ENCODE assay signal across 34 mouse cellular contexts in the genomic region with DNA sequence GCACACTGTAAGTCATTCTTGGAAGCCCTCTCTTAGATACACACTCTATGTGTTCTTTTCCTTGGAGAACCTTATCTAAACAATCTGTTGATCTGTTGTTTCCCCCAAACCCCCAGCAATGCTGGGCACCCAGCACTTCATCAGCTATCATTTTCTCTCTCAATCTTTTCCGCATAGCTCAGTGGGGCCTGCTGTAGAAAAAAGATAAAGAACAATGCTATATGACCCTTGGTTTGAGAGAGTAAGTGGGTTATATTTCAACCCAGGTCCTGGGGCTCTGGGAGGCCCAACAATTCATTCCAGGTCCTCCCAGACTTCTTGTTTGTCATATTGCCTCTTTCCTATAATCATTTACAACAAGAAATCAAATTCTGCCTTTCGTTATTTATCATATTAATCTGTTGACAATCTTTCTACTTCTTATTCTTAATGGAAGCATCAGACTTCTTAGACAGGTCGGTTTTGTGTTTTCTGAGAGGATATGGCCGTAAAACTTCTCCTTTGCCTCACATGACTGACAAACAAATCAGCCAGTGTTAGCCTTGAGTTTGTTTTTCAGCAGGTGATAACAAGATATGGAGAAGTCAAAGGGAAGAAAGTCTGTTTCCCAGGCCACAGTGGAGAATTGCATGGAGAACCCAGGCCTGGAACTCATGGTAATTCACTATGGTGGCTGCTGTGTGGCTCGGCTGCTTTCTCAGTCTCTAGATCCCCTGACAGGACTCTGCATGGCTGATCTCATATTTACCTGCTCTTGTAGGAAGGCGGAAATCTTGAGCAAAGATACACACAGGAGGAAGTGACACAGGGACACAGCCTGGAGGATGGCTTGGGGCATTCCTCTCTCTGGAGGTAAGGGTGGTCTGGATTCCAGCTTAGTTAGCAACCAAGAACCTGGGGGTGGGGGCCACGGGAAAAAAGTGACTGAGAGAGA. TPM values are rescaled to one million over a fixed set of nuclear protein-coding genes. Genes with fewer than 3 reads are reported as not detected.
A peak's percentile ranks its signal among the peaks of the same experiment; 100 is the strongest.
DNase-seq lines count a peak whose midpoint lies in the region; ATAC-seq and TF ChIP-seq lines count a peak whose summit lies in the region.
"Had no signal": no experiment of that assay in that cellular context is flagged by ENCODE, and none has a peak within 500 bp of the region (broad histone marks: within the 10 kb centered on the region; RNA-seq: fewer than 3 reads in every experiment).

No protein-coding gene starts in this region.

- no peak for TF ChIP-seq CTCF in heart, adult 2 months (IDR thresholded peaks at IDR 0.05)
- no peak for TF ChIP-seq CTCF in CH12.LX (conservative IDR thresholded peaks at IDR 0.05 in 1 of 2, IDR thresholded peaks at IDR 0.05 in 1 of 2; ENCODE audit: low read depth in 2 of 2, low read length in 2 of 2)
- no peak for TF ChIP-seq CTCF in left cerebral cortex, adult 2 months (IDR thresholded peaks at IDR 0.05)

- H3K4me2 ChIP-seq in CH12.LX (ENCODE audit: insufficient read depth, low read depth, poor library complexity, severe bottlenecking) = peak overlapping the region; percentile 56
- peak overlapping the region; percentile 22; the same call in 1 of the 2 replicates for H3K4me2 ChIP-seq in intestine, embryonic 14.5 days (ENCODE audit: low read length)
- H3K4me2 ChIP-seq: embryonic facial prominence, embryonic 15.5 days; forebrain, embryonic 12.5 days; heart, embryonic 13.5 days; kidney, embryonic 15.5 days; limb, embryonic 13.5 days; liver, embryonic 11.5 days; midbrain, embryonic 15.5 days; neural tube, embryonic 12.5 days had no signal

- intact Hi-C loops in heart, adult 2 months (cut with DNase I) = no loop called here
- intact Hi-C loops in heart, postnatal 36 days (cut with DNase I) = no loop called here
- intact Hi-C loops in left cerebral cortex, adult 2 months (cut with DNase I) = no loop called here

- no peaks in the 10 kb centered on the region for H3K27me3 ChIP-seq in heart, adult 2 months (ENCODE audit: control insufficient read depth, insufficient read depth, low read length)
- no peaks in the 10 kb centered on the region for H3K27me3 ChIP-seq in CH12.LX (replicated peaks)
- H3K27me3 ChIP-seq in intestine, embryonic 14.5 days (replicated peaks; ENCODE audit: control insufficient read depth, insufficient read depth, low read length) = no peaks in the 10 kb centered on the region
- H3K27me3 ChIP-seq in splenic B cell, adult 2 months (ENCODE audit: control insufficient read depth, insufficient read depth, low read length, poor library complexity, severe bottlenecking) = no peaks in the 10 kb centered on the region
- H3K27me3 ChIP-seq: embryonic facial prominence, embryonic 15.5 days; forebrain, embryonic 12.5 days; heart, embryonic 13.5 days; kidney, embryonic 15.5 days; limb, embryonic 13.5 days; midbrain, embryonic 15.5 days; neural tube, embryonic 12.5 days; Patski had no signal

- peak in 1 of 2 experiments; percentile 10 for DNase-seq in heart, adult 2 months
- DNase-seq in heart, postnatal 36 days = no peak
- DNase-seq in CH12.LX (ENCODE audit: extremely low read depth) = no peak
- DNase-seq in intestine, embryonic 14.5 days (ENCODE audit: low spot score) = peak; percentile 54
- peak; percentile 20 for DNase-seq in splenic B cell, adult 2 months (ENCODE audit: low read depth, low spot score)
- DNase-seq in cerebellum, adult 9-11 months = no peak
- DNase-seq in lung, postnatal 10 days = no peak
- DNase-seq in left cerebral cortex, adult 2 months (ENCODE audit: extremely low spot score in 1 of 2, low spot score in 2 of 2) = no peak
- DNase-seq: adrenal gland, postnatal 10 days; cerebellum, adult 18-20 months; cerebellum, postnatal 25 days; forebrain, postnatal 0 days; kidney, adult 11 months; kidney, postnatal 25 days; right cerebral cortex, postnatal 4 days had no signal

- no peaks in the 10 kb centered on the region; the same call in none of the 2 replicates for H3K4me1 ChIP-seq in heart, adult 2 months (ENCODE audit: control insufficient read depth, insufficient read depth, low read length)
- peaks cover 0 to 6% of the 10 kb centered on the region in 2 experiments; a peak in 2 of 4 replicates for H3K4me1 ChIP-seq in CH12.LX (ENCODE audit: control insufficient read depth in 1 of 2, insufficient read depth in 2 of 2)
- no peaks in the 10 kb centered on the region for H3K4me1 ChIP-seq in intestine, embryonic 14.5 days (replicated peaks; ENCODE audit: control insufficient read depth, insufficient read depth, low read length)
- H3K4me1 ChIP-seq: embryonic facial prominence, embryonic 10.5 days; embryonic facial prominence, embryonic 15.5 days; forebrain, embryonic 12.5 days; heart, embryonic 13.5 days; hindbrain, embryonic 10.5 days; kidney, embryonic 15.5 days; limb, embryonic 13.5 days; midbrain, embryonic 10.5 days; midbrain, embryonic 15.5 days; neural tube, embryonic 12.5 days had no signal

- ATAC-seq in intestine, embryonic 14.5 days (replicated peaks; ENCODE audit: low FRiP score, low TSS enrichment, low read depth) = peak; percentile 66
- ATAC-seq: forebrain, postnatal 0 days; hindbrain, embryonic 16.5 days; lung, postnatal 0 days; midbrain, embryonic 15.5 days; Patski had no signal

- TF ChIP-seq EP300 in heart, adult 2 months (IDR thresholded peaks at IDR 0.05; ENCODE audit: insufficient read depth, low read depth, low read length) = no peak
- no peak for TF ChIP-seq EP300 in CH12.LX (IDR thresholded peaks at IDR 0.05; ENCODE audit: low read length)

- H3K79me2 ChIP-seq in heart, adult 2 months (replicated peaks; ENCODE audit: control insufficient read depth, insufficient read depth, low read length) = no peaks in the 10 kb centered on the region
- H3K79me2 ChIP-seq in CH12.LX (replicated peaks; ENCODE audit: control insufficient read depth, extremely low read depth, insufficient read depth, poor library complexity, severe bottlenecking) = no peaks in the 10 kb centered on the region

- dilution Hi-C loops in CH12.LX (cut with MboI; ENCODE audit: extremely low pct_ligation_motif_present, extremely low pct_unique_long_range_greater_than_20kb, low sequenced_read_pairs) = no loop called here

- no peak for TF ChIP-seq RAD21 in CH12.LX (IDR thresholded peaks at IDR 0.05; ENCODE audit: low read depth, low read length)

- H3K9me3 ChIP-seq in CH12.LX (replicated peaks; ENCODE audit: low read length) = no peaks in the 10 kb centered on the region
- no peaks in the 10 kb centered on the region for H3K9me3 ChIP-seq in intestine, embryonic 14.5 days (ENCODE audit: control insufficient read depth, low read length)
- H3K9me3 ChIP-seq: embryonic facial prominence, embryonic 10.5 days; embryonic facial prominence, embryonic 15.5 days; forebrain, embryonic 12.5 days; heart, embryonic 13.5 days; hindbrain, embryonic 10.5 days; kidney, embryonic 15.5 days; limb, embryonic 13.5 days; midbrain, embryonic 10.5 days; midbrain, embryonic 15.5 days; neural tube, embryonic 12.5 days had no signal

- in situ Hi-C loops in CH12.LX (cut with MboI; ENCODE audit: low pct_ligation_motif_present, low pct_unique_long_range_greater_than_20kb, low sequenced_read_pairs) = no loop called here

- peak overlapping the region; percentile 38 for H3K4me3 ChIP-seq in heart, adult 2 months
- peak overlapping the region; percentile 24 to 29 (median 28) for H3K4me3 ChIP-seq in CH12.LX (replicated peaks in 1 of 3; ENCODE audit: low read depth in 2 of 3, low read length in 2 of 3, poor library complexity in 1 of 3)
- H3K4me3 ChIP-seq in intestine, embryonic 14.5 days (ENCODE audit: low read depth, low read length) = 0 out of 2 replicates have a peak overlapping the region, but pooled peaks have one; percentile 6
- H3K4me3 ChIP-seq in left cerebral cortex, adult 2 months = no peak overlapping the region
- H3K4me3 ChIP-seq: embryonic facial prominence, embryonic 10.5 days; embryonic facial prominence, embryonic 15.5 days; forebrain, embryonic 12.5 days; heart, embryonic 13.5 days; hindbrain, embryonic 10.5 days; kidney, embryonic 15.5 days; limb, embryonic 13.5 days; midbrain, embryonic 10.5 days; midbrain, embryonic 15.5 days; myocyte; neural tube, embryonic 12.5 days had no signal

- 68% methylated on average over 7 of the region's 7 CpGs for WGBS in heart, adult 2 months
- 72% methylated on average over 7 of the region's 7 CpGs for WGBS in intestine, embryonic 14.5 days

- no peak for TF ChIP-seq POLR2A in heart, adult 2 months (IDR thresholded peaks at IDR 0.05; ENCODE audit: insufficient read depth, low read depth, low read length)
- TF ChIP-seq POLR2A in CH12.LX (IDR thresholded peaks at IDR 0.05; ENCODE audit: low read depth, low read length) = no peak

- H3K27ac ChIP-seq in heart, adult 2 months = peak overlapping the region; percentile 71
- no peak overlapping the region for H3K27ac ChIP-seq in CH12.LX (ENCODE audit: insufficient read depth, low read depth)
- peak overlapping the region; percentile 20; the same call in 1 of the 2 replicates for H3K27ac ChIP-seq in intestine, embryonic 14.5 days (ENCODE audit: low read depth)
- H3K27ac ChIP-seq in left cerebral cortex, adult 2 months = no peak overlapping the region
- H3K27ac ChIP-seq: embryonic facial prominence, embryonic 10.5 days; embryonic facial prominence, embryonic 15.5 days; forebrain, embryonic 12.5 days; heart, embryonic 13.5 days; hindbrain, embryonic 10.5 days; kidney, embryonic 15.5 days; limb, embryonic 13.5 days; midbrain, embryonic 10.5 days; midbrain, embryonic 15.5 days; neural tube, embryonic 12.5 days had no signal

- peaks cover 4% of the 10 kb centered on the region; the same call in 1 of the 2 replicates for H3K36me3 ChIP-seq in heart, adult 2 months (ENCODE audit: control insufficient read depth, insufficient read depth, low read length)
- H3K36me3 ChIP-seq in CH12.LX (replicated peaks in 1 of 2; ENCODE audit: control insufficient read depth in 1 of 2, insufficient read depth in 1 of 2, low read length in 1 of 2) = peaks cover 0 to 9% of the 10 kb centered on the region in 2 experiments
- H3K36me3 ChIP-seq in intestine, embryonic 14.5 days (ENCODE audit: control insufficient read depth, insufficient read depth, low read length) = no peaks in the 10 kb centered on the region
- H3K36me3 ChIP-seq in splenic B cell, adult 2 months (ENCODE audit: control insufficient read depth, insufficient read depth, low read length, poor library complexity, severe bottlenecking) = no peaks in the 10 kb centered on the region
- H3K36me3 ChIP-seq: embryonic facial prominence, embryonic 10.5 days; embryonic facial prominence, embryonic 15.5 days; forebrain, embryonic 12.5 days; heart, embryonic 13.5 days; hindbrain, embryonic 10.5 days; kidney, embryonic 15.5 days; limb, embryonic 13.5 days; midbrain, embryonic 10.5 days; midbrain, embryonic 15.5 days; neural tube, embryonic 12.5 days had no signal

- H3K9ac ChIP-seq in heart, adult 2 months (ENCODE audit: low read depth, low read length) = peak overlapping the region; percentile 46; the same call in 1 of the 2 replicates
- H3K9ac ChIP-seq in CH12.LX (ENCODE audit: insufficient read depth, low read depth) = peak overlapping the region; percentile 33; the same call in 1 of the 2 replicates
- H3K9ac ChIP-seq in intestine, embryonic 14.5 days (ENCODE audit: low read length) = no peak overlapping the region
- H3K9ac ChIP-seq: embryonic facial prominence, embryonic 15.5 days; forebrain, embryonic 12.5 days; forebrain, postnatal 0 days; heart, embryonic 13.5 days; kidney, embryonic 15.5 days; limb, embryonic 13.5 days; midbrain, embryonic 15.5 days; neural tube, embryonic 12.5 days had no signal

RNA-seq across cellular contexts. Expression of a gene that starts 15.0 kb away (rescaled TPM):
- 10 to 100 TPM; 20.4 to 20.7 TPM for total RNA-seq in heart, adult 2 months (2021)
- 17.6 and 37.8 TPM in 2 replicates for polyA plus RNA-seq in heart, adult 2 months (2012; rRNA removed)
- total RNA-seq in heart, postnatal 36 days (2021) = 10 to 100 TPM; 21.7 to 22.4 TPM
- total RNA-seq in CH12.LX (2012; rRNA removed) = 15.9 and 16.3 TPM in 2 replicates
- total RNA-seq in CH12.LX (2014; rRNA removed) = 30.3 and 32.0 TPM in 2 replicates
- 28.3 and 31.4 TPM in 2 replicates for polyA plus RNA-seq in CH12.LX (2012; ENCODE audit: insufficient read length, low read depth)
- 38.0 and 38.2 TPM in 2 replicates for polyA plus RNA-seq in intestine, embryonic 14.5 days (2014; fragmentation: Nextera tagmentation; extraction: Ambion mirVana)
- under 1 TPM in 1 of 2 experiments, not detected in 1; 0.12 TPM for total RNA-seq in left cerebral cortex, adult 2 months (2021)
- total RNA-seq: left cerebral cortex, postnatal 25 days had no signal
- polyA plus RNA-seq: forebrain, embryonic 12.5 days; hindbrain, embryonic 10.5 days; midbrain, embryonic 10.5 days; midbrain, embryonic 15.5 days; myocyte; Patski had no signal

RNA-seq across cellular contexts. Expression of a gene that starts 43.5 kb away (rescaled TPM):
- under 1 TPM; 0.45 to 0.52 TPM for total RNA-seq in heart, adult 2 months (2021)
- polyA plus RNA-seq in heart, adult 2 months (2012; rRNA removed) = 0.06 and 1.3 TPM in 2 replicates
- under 1 TPM; 0.54 to 0.72 TPM for total RNA-seq in heart, postnatal 36 days (2021)
- total RNA-seq in CH12.LX (2012; rRNA removed) = not detected in 2 replicates
- total RNA-seq in CH12.LX (2014; rRNA removed) = 0.05 TPM in 1 of 2 replicates, not detected in the other
- polyA plus RNA-seq in CH12.LX (2012; ENCODE audit: insufficient read length, low read depth) = 0.24 and 0.25 TPM in 2 replicates
- polyA plus RNA-seq in intestine, embryonic 14.5 days (2014; fragmentation: Nextera tagmentation; extraction: Ambion mirVana) = 0.08 and 0.32 TPM in 2 replicates
- total RNA-seq in left cerebral cortex, adult 2 months (2021) = not detected
- total RNA-seq: forebrain, postnatal 0 days; layer of hippocampus, adult 18-20 months; layer of hippocampus, postnatal 10 days; left cerebral cortex, adult 18-20 months had no signal
- polyA plus RNA-seq: embryonic facial prominence, embryonic 10.5 days; embryonic facial prominence, embryonic 15.5 days; forebrain, embryonic 12.5 days; forebrain, postnatal 0 days; heart, embryonic 13.5 days; hindbrain, embryonic 10.5 days; hindbrain, embryonic 16.5 days; limb, embryonic 13.5 days; liver, embryonic 11.5 days; lung, postnatal 0 days; midbrain, embryonic 10.5 days; midbrain, embryonic 15.5 days; myocyte; neural tube, embryonic 12.5 days; Patski had no signal

Comparison
In these comparisons a context has a peak if more than half of its experiments do, and no peak if none do; other contexts are left out.
1. DNase-seq: peak in intestine, embryonic 14.5 days (single experiment) and splenic B cell, adult 2 months (single experiment); none in heart, postnatal 36 days (0 of 2), CH12.LX (single experiment), cerebellum, adult 9-11 months (single experiment), lung, postnatal 10 days (single experiment) and left cerebral cortex, adult 2 months (0 of 2).
2. H3K27ac ChIP-seq: peak in heart, adult 2 months (single experiment) and intestine, embryonic 14.5 days (single experiment); none in CH12.LX (single experiment) and left cerebral cortex, adult 2 months (single experiment).
3. RNA of a gene that starts 15.0 kb away (total RNA-seq): 15.9 to 32.0 TPM in CH12.LX, 21.7 to 22.4 TPM in heart, postnatal 36 days and 20.4 to 20.7 TPM in heart, adult 2 months; 0.12 TPM in left cerebral cortex, adult 2 months; every median in the first group is over 10 times any median in the second.